Mouse (Mus musculus) retina, postnatal 7 days (tissue): ENCODE measurements around the gene Ccr1.
"Not testable (repeated sequence)": the region's sequence is repeated elsewhere in the genome, so short reads cannot be mapped to it uniquely, and the experiment has no call there.

Source experiments
- DNase-seq: peaks from one replicate; pipeline ENCODE4 v3.0.0-alpha.2; 2012; ENCODE audit warnings: low read depth, low spot score

The Ccr1 gene

DNA sequence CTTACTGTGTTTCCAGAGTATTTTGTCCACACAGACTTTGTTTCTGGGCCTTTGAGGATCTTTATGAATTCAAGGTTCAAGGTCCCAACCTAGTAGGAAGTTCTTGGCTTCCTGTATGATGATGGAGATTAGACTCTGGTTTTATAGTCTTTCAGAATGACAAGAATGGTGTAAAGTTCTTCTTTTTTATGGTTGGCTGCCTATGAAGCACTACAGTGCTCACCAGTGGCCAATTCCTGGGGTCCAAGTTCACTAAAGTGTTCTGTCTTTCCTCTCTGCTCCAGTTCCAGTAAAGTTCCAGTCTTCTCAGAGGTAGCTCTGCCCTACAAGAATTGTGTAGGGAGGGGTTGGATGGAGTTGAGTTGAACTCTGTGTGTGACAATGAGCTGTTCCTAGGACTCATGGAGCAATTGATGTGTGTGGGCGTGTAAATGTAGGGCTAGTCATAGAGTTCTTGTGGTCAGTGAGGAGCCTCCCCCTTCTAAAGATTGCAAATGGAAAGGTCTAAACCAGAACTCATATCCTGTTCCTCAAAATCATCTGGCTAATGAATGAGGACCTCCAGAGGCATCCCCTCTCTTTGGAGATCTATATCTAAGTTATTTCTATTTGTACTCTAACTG lies at the start of gene Ccr1:
TSS of gene Ccr1 (minus strand) at position 403 of the 623 bp plus-strand sequence.
- DNase-seq: no peak

DNA sequence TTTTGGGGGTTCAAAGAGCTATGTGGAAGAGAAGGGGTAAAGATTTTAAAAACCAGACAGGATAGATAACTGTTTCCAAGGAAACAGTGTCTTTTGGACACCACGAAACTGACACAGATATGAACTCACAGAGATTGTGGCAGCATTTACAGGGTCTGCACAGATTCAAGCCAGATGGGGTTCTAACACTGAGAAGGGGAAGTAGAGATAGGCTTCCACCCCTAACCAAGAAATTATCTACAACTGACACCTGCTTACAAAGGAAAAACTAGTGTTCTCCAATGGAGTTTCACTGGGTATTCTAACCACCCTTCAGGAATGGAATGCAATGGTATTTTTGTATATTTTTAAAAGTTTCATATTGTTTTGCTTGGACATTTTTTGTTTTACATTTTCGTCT lies 47.6 kb upstream of the Ccr1 start:
- no peak for DNase-seq

DNA sequence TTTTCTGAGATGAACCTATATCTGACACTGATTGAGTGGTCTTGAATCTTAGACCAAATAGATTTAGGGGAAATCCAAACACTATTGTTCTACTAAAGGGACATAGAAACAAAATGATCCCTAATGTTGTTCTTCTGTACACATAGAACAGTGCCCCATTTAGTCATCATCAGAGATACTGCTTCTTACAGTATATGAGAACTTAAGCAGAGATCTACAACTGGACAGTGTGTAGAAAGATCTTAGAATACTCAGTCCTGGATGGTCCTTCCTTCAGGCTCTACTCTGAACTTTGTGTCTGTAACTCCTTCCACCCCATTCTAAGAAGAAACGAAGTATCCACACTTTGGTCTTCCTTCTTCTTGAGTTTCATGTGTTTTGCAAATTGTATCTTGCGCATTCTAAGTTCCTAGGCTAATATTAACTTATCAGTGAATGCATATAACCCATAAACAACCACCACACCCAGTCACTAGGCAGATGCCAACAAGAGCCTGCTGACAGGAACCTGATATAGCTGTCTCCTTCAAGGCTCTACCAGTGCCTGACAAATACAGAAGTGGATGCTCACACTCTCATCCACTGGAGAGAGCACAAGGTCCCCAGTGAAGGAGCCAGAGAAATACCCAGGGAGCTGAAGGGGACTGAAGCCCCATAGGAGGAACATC lies 46.6 kb upstream of the Ccr1 start:
- no peak for DNase-seq

DNA sequence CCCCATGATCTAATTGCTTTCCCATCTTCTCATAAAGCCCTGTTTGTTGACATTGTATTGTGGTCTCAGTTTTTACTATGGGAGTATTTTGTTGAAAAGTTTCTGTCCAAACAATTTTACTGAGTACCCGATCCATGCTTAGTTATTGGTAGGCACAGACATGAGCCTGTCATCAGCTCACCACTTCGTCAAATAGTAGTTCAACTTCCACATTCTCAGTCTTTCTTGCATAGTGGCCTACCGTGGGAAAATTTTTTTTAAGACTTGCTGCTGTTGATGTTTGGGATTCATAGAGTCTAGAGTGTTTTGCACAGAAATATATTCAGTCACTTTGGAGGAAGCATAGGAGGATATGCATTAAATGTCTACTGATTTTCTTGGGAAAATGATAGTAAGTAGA lies 44.8 kb upstream of the Ccr1 start:
- no peak for DNase-seq

DNA sequence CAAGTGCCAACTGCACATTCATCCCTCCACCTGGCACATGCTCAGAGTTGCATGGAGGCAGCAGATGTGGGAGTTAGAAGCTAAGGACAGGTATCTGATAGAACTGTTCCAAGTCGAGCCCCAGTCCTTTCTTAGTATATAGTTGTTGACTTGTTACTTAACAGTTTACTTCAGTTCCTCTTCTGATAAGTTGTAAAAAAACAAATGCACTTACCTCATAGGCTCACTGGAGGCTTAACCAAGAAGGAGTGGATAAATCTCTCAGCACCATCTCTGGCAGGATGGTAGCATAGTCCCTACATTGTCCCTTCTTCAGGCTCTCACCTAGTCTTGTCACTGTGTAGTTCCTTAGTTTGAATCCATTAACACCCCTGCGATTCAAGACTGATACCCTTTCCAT lies 44.2 kb upstream of the Ccr1 start:
- DNase-seq: no peak

DNA sequence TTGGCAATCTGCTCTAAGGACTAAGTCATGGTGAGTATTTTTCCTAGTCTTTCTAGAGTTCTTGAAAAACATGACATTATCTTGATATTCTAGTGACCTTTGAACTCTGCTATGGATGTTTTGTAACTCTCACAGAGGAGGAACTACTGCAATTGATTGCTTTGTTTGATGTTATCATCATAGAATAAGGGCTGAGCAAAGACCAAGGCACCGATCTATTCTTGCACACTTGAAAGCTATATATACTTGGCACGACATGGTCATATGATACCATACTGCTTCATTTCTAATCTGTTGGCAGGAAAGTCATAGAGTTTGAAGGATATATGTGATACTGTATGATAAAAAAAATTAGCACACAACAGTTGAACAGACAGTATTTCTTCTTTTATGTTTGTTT lies 31.3 kb upstream of the Ccr1 start:
- no peak for DNase-seq

DNA sequence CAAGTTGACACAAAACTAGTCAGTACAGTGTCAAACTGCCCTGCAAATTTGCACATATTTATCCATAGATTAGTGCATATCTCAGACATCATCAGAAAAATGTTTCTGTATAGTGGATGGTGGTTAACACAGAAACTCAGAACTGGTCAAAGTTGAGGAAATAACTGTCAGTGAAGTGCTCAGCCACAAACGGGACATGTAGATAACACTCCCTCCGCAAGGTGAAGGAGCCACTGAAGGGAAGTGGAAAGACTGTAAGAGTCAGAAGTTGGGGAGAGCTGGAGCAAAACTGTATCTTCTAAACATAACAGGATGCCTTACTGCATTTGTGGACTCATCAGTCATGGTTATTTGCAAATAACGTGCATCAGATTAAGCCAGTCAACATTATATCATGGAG lies 29.2 kb upstream of the Ccr1 start:
- no peak for DNase-seq

DNA sequence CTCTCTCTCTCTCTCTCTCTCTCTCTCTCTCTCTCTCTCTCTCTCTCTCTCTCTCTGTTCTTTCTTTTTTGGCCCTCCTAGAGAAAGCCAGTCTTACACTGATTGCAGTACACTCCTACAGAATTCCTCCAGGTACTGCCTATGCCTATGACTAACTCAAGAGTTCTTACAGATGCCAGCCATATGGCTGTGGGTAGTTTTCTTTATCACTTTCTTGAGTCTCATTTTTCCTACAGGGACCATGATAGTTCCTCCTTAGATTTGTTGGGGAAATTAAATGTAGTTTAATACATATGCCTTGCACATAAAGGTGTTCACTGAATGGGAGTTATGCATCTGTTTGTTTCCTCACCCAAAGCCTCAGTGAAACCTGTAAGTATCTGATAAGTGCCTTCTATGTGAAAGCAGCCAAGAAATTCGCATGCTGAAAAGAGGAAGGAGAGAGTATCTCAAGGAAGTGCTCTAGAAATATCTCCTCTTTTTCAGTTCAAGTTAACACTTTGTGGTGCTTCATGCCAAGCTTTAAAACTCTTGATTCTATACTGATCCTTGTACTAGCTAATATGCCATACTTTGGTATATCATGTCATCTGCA lies 22.9 kb upstream of the Ccr1 start:
- no peak for DNase-seq

DNA sequence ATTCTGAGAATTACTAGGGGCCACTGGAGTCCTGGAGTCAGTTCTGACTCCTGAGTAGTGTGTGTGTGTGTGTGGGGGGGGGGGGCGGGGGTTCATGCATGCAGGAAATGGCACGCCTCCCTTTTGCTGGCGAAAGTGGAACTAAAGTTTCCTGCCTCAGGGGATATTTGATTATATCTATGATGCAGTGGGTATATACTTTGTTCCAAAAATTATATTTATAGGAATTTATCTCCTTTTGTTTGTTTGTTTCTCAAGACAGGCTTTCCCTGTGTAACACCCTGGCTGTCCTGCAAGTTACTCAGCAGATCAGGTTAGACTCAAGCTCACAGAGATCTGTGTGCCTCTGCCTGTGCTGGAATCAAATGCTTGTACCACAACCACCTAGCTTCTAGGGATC lies 21.2 kb upstream of the Ccr1 start:
- DNase-seq: no peak

DNA sequence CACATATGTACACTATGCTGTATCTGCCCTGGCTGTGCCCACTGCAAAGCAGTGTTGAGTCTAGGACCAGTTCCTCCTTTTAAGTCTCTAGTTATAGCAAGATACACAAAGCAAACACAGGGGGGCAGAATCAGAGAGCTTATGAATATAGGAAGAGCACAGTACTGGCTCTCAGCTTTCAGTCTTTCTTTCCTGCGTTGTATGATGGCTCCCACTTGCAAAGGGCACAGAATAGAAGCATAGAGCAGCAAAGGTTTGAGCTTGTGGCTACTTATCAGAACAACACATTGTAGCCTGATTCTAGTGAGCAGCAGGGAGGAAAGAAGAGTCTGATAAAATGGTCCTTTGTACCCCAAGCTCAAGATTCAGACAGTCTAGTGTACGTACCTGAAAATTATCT lies 17.7 kb upstream of the Ccr1 start:
- no peak for DNase-seq

DNA sequence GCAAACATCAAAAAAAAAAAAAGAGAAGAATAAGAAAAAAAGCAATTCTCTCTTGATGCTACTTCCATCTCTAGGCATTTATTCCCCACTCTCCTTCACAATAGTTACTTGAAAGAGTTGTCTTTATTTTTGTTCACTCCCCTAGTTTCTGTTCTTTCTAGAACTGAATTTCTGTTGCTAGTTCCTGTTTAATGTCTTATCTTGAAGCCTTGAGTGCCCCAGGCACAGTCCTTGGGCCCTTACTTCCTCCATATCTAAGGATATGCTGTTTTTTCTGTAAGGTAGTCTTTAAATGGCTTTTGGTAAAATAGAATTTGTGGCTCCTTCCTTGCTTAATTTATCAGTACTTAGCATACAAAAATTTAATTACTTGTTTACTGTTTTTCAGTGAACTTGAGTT lies 16.5 kb upstream of the Ccr1 start:
- DNase-seq: no peak

DNA sequence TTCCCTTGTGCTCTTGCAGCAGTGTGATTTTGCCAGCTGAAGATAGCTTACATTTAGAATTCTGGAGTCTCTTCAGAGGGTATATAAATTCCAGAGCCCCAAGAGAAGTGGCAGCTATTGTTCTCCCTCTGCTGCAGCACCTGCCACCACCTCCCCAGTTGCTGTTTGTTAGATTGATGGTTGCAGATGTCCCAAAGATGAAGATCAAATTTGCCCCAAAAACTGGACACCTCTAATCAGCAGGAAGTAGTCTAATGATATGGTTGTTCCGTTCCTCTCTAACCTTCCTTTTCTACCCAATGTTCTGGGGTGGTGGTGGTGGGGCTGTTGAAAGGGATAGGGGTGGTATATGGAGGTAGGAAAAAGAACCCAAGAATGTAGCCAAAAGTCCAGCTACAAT lies 14.2 kb upstream of the Ccr1 start:
- no peak for DNase-seq

DNA sequence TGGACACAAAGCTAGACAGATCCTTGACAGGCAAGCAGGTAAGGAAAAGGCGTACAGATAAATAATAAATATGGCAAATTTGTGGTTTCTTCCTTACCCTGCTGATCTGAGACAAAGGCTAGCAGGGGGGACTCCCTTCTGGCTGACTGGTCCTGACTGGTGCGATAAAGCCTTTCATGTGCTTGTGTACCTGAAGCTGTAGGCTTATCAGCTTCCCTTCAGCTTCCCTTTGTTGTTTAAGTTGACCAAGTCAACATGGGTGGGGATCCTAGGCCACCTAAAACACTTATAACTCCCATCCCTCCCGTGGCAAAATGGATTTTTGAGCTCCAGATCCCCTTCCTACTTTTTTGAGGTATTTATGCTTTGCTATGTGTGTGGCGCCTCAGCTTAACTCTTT lies 13.4 kb upstream of the Ccr1 start:
- DNase-seq: no peak

DNA sequence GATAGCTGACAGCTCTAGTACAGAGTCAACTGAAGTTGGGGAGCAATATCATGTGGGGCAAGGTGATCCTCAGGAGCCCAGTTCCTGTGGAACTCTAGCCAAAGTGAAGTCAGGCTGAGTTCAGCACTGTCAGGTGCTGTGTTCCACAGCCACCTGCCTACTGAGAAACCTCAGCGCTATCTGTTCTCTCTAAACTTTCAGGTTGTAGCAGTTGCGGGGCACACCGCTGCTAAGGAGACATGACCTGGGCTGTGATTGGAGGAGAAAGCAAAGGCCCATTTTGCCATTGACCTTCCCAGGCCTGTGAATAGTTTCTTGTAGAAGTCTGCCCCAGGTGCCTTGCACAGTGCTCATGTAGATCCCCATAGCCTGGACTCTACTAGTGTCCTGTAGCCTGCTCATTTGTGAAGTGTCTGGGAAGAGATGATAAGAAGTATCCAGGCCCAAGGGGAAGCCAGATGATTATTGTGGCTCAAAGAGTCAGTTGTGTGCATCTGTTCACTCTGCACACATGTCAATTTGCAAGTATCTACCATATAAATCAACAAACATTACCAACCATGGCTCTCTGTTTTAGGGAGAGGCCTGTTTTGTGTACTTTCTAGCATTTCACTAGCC lies 12.5 kb upstream of the Ccr1 start:
- not testable (repeated sequence) for DNase-seq

DNA sequence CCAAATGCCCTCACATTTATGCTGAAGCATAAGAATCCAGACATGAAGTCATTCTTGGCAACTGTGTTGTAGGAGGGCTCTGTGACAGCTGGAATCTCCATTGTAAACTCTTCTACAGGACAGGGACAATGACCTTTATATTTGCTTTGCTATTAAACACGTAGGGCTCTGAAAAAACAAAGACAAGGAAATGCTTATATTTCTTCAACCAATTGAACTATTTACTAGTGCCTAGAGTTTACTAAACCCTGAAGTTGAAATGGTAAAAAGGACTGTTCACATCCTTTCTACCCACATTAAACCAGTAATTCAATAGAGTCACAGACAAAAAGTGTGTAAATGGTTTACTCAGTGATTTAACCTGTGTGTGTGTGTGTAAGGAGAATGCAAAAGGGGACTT lies 9.8 kb upstream of the Ccr1 start, which contains the start of gene Ccr1l1:
TSS of gene Ccr1l1 (minus strand) at position 101 of the 400 bp plus-strand sequence.
- no peak for DNase-seq

DNA sequence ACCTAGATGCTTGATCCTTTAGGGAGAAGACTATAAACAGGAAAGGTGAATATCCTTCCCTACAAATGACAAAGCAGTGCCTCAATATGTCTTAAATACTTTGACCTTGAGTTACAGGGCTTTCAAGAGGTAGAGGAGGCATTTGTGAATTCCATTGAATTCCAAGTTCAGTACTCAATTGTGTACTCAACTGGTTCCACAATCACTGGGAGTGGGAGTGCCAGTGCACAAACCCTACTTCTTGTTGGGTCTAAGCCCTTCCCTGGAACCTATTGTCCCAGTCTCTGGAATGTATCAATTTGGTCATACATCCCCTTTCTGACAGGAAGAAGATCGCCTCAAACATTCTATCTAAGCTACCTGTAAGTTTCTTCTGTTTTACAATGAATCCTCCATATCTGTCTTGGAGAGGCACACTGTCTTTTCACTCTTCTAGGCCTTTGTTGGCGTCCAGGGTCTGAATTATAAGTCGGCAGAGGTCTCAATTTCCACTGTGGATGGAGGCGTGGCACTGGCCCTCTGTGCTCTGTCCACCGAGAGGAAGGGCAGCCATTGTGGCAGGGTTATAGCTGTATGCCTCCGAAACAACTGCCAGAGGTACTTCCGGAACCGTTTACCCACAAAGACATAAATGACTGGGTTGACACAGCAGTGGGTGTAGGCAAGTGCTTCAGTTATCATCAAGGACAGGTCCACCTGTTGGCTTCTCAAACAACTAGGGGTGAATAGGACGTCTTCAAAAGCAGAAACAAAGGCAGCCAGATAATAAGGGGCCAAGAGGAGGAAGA lies 8.6 kb upstream of the Ccr1 start:
- no peak for DNase-seq

DNA sequence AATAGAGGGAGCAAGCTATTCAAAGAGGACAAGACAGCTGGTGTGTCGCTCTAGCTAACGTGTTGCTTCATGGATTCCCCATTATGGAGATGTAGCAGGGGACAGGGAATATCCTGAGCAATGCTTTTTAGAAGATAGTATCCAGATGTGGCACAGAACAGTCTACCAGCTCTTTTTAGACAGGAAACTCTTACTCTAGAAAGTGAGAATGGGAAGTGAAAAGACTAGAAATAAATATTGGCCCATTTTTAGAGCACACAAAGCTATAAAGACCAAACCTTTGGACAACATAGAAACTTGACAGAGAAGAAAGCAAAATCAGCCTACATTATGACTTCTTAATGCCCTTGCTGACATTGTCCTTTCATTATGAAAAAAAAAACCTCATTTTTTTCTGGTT lies 7.1 kb upstream of the Ccr1 start:
- DNase-seq: no peak

DNA sequence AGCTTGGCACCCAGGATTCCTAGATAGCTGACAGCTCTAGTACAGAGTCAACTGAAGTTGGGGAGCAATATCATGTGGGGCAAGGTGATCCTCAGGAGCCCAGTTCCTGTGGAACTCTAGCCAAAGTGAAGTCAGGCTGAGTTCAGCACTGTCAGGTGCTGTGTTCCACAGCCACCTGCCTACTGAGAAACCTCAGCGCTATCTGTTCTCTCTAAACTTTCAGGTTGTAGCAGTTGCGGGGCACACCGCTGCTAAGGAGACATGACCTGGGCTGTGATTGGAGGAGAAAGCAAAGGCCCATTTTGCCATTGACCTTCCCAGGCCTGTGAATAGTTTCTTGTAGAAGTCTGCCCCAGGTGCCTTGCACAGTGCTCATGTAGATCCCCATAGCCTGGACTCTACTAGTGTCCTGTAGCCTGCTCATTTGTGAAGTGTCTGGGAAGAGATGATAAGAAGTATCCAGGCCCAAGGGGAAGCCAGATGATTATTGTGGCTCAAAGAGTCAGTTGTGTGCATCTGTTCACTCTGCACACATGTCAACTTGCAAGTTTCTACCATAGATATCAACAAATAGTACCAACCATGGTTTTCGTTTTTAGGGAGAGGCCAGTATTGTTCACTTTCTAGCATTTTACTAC lies 1.5 kb downstream of the Ccr1 start:
- not testable (repeated sequence) for DNase-seq

DNA sequence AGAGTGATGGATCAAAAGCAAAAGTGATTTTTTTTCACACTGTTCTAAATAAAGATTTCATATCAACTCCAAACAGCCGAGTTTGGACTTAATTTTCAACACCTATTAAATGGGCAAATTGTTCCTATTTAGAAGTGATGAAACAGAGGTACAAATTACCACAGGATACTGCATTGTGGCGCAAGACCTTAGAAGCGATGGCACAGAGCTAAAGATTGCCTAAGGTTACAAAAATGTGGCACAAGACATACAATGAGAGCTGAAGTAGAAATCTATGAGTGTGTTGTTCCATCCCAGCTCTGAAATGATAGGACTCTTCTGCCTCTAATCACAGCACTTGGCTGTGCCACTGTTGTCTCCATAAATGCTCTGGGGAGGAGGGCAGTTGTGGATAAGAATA lies 3.7 kb downstream of the Ccr1 start:
- no peak for DNase-seq

DNA sequence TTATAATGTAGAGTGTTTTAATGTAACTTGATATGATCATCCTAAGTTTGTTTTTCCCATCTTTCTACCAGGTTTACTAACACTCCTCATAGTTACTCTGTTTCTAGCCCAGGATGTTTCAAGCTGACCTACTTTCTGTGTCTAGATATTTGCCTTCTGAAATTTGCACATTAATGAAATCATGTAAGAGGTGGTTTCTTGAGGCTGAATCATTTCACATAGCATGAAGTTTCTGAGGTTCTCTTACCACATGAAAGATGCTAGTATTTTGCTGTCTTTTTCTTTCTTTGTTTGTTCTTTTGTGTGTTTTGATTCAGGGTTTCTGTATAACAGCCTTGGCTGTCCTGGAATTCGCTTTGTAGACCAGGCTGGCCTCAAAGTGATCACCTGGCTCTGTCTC lies 8.3 kb downstream of the Ccr1 start:
- no peak for DNase-seq

DNA sequence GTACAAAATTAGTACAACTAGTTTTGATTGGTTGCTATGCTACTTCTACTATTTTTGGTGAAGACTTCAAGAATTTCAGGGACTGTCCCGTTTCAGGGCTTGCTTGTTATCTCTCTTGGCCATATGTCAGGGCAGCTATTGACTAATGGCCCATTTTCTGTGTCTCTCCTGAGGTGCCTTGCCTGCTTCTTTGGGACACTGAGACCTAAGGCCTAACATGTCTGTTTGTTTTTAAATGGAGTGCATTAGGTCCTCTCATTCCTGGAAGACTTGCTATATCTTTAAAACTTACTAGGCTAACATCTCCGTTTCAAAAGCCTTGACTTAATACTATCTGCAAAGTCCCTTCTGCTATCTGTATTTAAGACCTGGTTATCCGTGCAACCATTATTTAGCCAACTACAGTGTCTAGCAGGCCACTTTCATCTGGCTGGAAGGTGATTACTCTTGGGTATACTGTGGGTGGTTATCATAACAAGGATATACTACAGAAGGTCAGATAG lies 10.5 kb downstream of the Ccr1 start:
- no peak for DNase-seq
